Mouse (Mus musculus) myocyte (in vitro differentiated cells): ENCODE data around the gene Rest.

ENCODE experiments used
- CEBPB ChIP-seq: IDR thresholded peaks from 2 replicates; pipeline ENCODE4 v1.6.1; 2011; ENCODE audit warnings: mild to moderate bottlenecking, moderate library complexity; ENCODE audit not compliant: poor library complexity, insufficient read depth, severe bottlenecking
- E2F4 ChIP-seq: IDR thresholded peaks from one replicate; pipeline ENCODE4 v1.6.1; 2011; ENCODE audit warnings: mild to moderate bottlenecking, control low read depth, moderate library complexity; ENCODE audit not compliant: insufficient read depth
- MYOG ChIP-seq, 3 experiments: IDR thresholded peaks; one replicate each; pipeline ENCODE4 v1.6.1; 2011; ENCODE audit warnings: control low read depth in 2 of 3, low read depth in 2 of 3, mild to moderate bottlenecking in 2 of 3; ENCODE audit not compliant: insufficient read length in 2 of 3, control insufficient read depth in 1 of 3, insufficient read depth in 1 of 3
- POLR2A ChIP-seq: IDR thresholded peaks from one replicate; pipeline ENCODE4 v1.6.1; 2011; ENCODE audit warnings: low read depth, mild to moderate bottlenecking, control low read depth, moderate library complexity; ENCODE audit not compliant: insufficient read length

DNA sequence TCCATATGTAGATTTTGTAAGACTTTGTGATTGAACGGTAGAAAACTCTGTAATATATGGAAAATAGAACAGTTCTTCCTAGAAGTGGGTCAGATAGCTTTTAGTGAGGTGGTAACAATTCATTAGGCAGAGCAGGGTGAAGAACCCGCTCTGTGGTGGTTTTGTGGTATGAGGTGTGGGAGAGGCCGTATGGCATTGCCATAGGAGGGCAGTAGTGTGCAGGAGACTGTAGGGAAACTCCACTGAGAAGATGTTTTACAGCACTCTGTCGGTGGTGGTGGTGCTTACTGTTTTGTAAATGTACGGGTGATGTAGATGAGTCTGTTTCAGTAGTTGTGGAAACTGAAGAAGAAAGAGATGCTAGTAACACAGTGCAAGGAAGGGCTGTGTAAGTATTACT, 64.9 kb downstream of the Rest start:
- no peak for TF ChIP-seq MYOG (IDR thresholded peaks at IDR 0.05; ENCODE audit: control insufficient read depth in 1 of 3, insufficient read depth in 1 of 3, insufficient read length in 2 of 3, low read depth in 2 of 3)
- TF ChIP-seq CEBPB = no peak
- TF ChIP-seq POLR2A = no peak
- no peak for TF ChIP-seq E2F4
